29 mouse cellular contexts compared by ENCODE assay signal in the genomic region with DNA sequence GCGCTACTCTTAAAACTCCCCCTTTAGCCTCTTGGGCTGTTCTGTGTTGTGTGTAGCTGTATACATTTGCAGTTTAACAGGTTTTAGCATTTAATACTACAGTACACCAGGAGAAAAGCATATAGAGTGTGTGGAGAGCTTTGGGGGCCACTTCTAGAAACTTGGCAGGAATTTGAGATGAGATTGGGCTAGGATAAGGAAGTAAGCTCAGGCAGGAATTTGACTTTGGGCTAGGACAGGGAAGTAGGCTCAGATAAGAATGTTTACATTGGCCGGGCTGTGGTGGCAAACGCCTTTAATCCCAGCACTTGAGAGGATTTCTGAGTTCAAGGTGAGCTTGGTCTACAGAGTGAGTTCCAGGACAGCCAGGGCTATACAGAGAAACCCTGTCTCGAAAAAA. TPM values are rescaled to one million over a fixed set of nuclear protein-coding genes. Genes with fewer than 3 reads are reported as not detected.
"Had no signal": no experiment of that assay in that cellular context is flagged by ENCODE, and none has a peak within 500 bp of the region (broad histone marks: within the 10 kb centered on the region; RNA-seq: fewer than 3 reads in every experiment).

No protein-coding gene starts in this region.

- H3K36me3 ChIP-seq: hindbrain, embryonic 12.5 days; intestine, embryonic 15.5 days had no signal

- H3K27ac ChIP-seq: gastrocnemius, adult 2 months; heart, adult 2 months; heart, embryonic 13.5 days; heart, embryonic 15.5 days; hindbrain, embryonic 10.5 days; hindbrain, embryonic 12.5 days; hindbrain, embryonic 14.5 days; intestine, embryonic 15.5 days; layer of hippocampus, adult 2 months; left cerebral cortex, adult 2 months; limb, embryonic 10.5 days; limb, embryonic 12.5 days had no signal

- H3K4me3 ChIP-seq: gastrocnemius, adult 2 months; heart, adult 2 months; heart, embryonic 13.5 days; heart, embryonic 15.5 days; hindbrain, embryonic 10.5 days; hindbrain, embryonic 12.5 days; intestine, embryonic 15.5 days; layer of hippocampus, adult 2 months; left cerebral cortex, adult 2 months; limb, embryonic 10.5 days; limb, embryonic 12.5 days had no signal

- H3K4me1 ChIP-seq: heart, embryonic 13.5 days; heart, embryonic 15.5 days; hindbrain, embryonic 10.5 days; hindbrain, embryonic 12.5 days; intestine, embryonic 15.5 days; limb, embryonic 10.5 days; limb, embryonic 12.5 days had no signal

- H3K9me3 ChIP-seq: hindbrain, embryonic 10.5 days; hindbrain, embryonic 12.5 days; intestine, embryonic 15.5 days; limb, embryonic 10.5 days; limb, embryonic 12.5 days had no signal

- H3K27me3 ChIP-seq: heart, embryonic 13.5 days; heart, embryonic 15.5 days; hindbrain, embryonic 12.5 days; intestine, embryonic 15.5 days; limb, embryonic 12.5 days had no signal

- H3K4me2 ChIP-seq: heart, embryonic 11.5 days; heart, embryonic 13.5 days; heart, embryonic 15.5 days; hindbrain, embryonic 12.5 days; hindbrain, embryonic 14.5 days; intestine, embryonic 15.5 days; limb, embryonic 12.5 days had no signal

- ATAC-seq: hindbrain, embryonic 16.5 days; inflammation-experienced regulatory T-cells, adult 6 months; intestine, embryonic 15.5 days; intestine, postnatal 0 days had no signal

- DNase-seq: gastrocnemius, adult 2 months; gastrocnemius, postnatal 10 days; gastrocnemius, postnatal 25 days; heart, adult 2 months; heart, postnatal 14 days; heart, postnatal 4 days; kidney, adult 18-20 months; kidney, adult 8-10 months; kidney, postnatal 10 days; kidney, postnatal 25 days; kidney, postnatal 4 days; liver had no signal

- H3K9ac ChIP-seq: heart, embryonic 13.5 days; heart, embryonic 15.5 days; hindbrain, embryonic 12.5 days; hindbrain, embryonic 14.5 days; intestine, embryonic 15.5 days; limb, embryonic 12.5 days had no signal

RNA-seq across cellular contexts. Expression of gene Ccdc81, which starts 46.0 kb away (rescaled TPM):
- total RNA-seq: gastrocnemius, adult 2 months; gastrocnemius, postnatal 25 days; granulocyte monocyte progenitor cell, adult 5-6 weeks; heart, adult 2 months; heart, postnatal 4 days had no signal
- polyA plus RNA-seq: heart, embryonic 11.5 days; heart, embryonic 13.5 days; heart, embryonic 15.5 days; heart, postnatal 0 days; inflammation-experienced regulatory T-cells, adult 6 months; intestine, embryonic 15.5 days; kidney, embryonic 14.5 days; limb, embryonic 10.5 days had no signal
